Mouse (Mus musculus) midbrain, embryonic 11.5 days (tissue): ENCODE data around the gene Cx3cr1. TPM values are rescaled to one million over a fixed set of nuclear protein-coding genes. Genes with fewer than 3 reads are reported as not detected.

Source experiments
- ATAC-seq: fragments of 200-750 bp; cut with Nextera tagmentation; 2 replicates; pipeline ENCODE4 v1.8.0; 2017; ENCODE audit warnings: moderate TSS enrichment, moderate library complexity; ENCODE audit not compliant: low FRiP score
- DNase-seq: peaks from one replicate; pipeline ENCODE4 v3.0.0; 2015; ENCODE audit warnings: low spot score; ENCODE audit errors: missing footprints
- H3K27ac ChIP-seq: fragments of 300-500 bp; sonication (generic); 2 replicates; pipeline ENCODE4 v1.5.1; 2014; ENCODE audit warnings: low read depth, low read length
- H3K27me3 ChIP-seq: fragments of 300-500 bp; sonication (generic); 2 replicates; pipeline ENCODE4 v1.6.1; 2014; ENCODE audit warnings: mild to moderate bottlenecking, low read length, moderate library complexity, mixed read lengths; ENCODE audit not compliant: control insufficient read depth, insufficient read depth
- H3K36me3 ChIP-seq: fragments of 300-500 bp; sonication (generic); 2 replicates; pipeline ENCODE4 v1.6.1; 2014; ENCODE audit warnings: mild to moderate bottlenecking, low read length, moderate library complexity, mixed read lengths; ENCODE audit not compliant: control insufficient read depth, insufficient read depth
- H3K4me1 ChIP-seq: fragments of 300-500 bp; sonication (generic); 2 replicates; pipeline ENCODE4 v1.6.1; 2014; ENCODE audit warnings: low read length; ENCODE audit not compliant: control insufficient read depth, insufficient read depth
- H3K4me2 ChIP-seq: fragments of 300-500 bp; sonication (generic); 2 replicates; pipeline ENCODE4 v1.6.1; 2014; ENCODE audit warnings: mild to moderate bottlenecking, moderate library complexity
- H3K4me3 ChIP-seq: fragments of 300-500 bp; sonication (generic); 2 replicates; pipeline ENCODE4 v1.5.1; 2014; ENCODE audit warnings: low read depth, low read length
- H3K9ac ChIP-seq: fragments of 300-500 bp; sonication (generic); 2 replicates; pipeline ENCODE4 v1.6.1; 2014; ENCODE audit warnings: low read length
- H3K9me3 ChIP-seq: fragments of 300-500 bp; sonication (generic); 2 replicates; pipeline ENCODE4 v1.6.1; 2016; ENCODE audit warnings: low read length; ENCODE audit not compliant: control insufficient read depth
- WGBS: fragments of 180-500 bp; shearing (Covaris S2); extraction: QIAGEN DNeasy Blood & Tissue Kit; methylation state at CpG from one replicate; pipeline ENCODE4 v1.1.7; 2014; 5-methylcytosine and 5-hydroxymethylcytosine counted together
- polyA plus RNA-seq: library from polyadenylated mRNA; unstranded; fragments of >200 nt; fragmentation: Nextera tagmentation; extraction: Ambion mirVana; gene quantifications from 2 replicates; pipeline ENCODE4 v1.2.1, GENCODE M21; 2014

Gene Cx3cr1
- polyA plus RNA-seq, 1 experiment from 2014 or later: 2.9 TPM

DNA sequence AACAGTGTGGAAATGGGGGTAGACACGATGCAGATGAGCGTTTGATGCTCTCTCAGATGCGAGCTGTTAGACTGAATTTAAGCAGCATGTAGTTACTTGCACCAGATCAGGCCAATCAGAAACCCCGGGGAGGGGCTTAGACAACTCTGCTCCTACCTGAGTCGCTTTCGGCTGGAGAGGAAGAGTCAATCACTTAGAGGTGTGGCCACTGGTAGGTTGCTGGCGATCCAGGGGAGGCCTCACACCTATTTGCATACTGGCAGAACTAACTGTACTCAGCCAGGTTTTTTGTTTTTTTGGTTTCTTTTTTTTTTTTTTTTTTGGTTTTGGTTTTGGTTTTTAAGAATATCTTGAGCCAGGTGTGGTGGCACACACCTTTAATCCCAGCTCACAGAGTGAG lies 81.4 kb downstream of the Cx3cr1 start:
- ATAC-seq: no peak
- 42% methylated on average over 7 of the region's 7 CpGs for WGBS

DNA sequence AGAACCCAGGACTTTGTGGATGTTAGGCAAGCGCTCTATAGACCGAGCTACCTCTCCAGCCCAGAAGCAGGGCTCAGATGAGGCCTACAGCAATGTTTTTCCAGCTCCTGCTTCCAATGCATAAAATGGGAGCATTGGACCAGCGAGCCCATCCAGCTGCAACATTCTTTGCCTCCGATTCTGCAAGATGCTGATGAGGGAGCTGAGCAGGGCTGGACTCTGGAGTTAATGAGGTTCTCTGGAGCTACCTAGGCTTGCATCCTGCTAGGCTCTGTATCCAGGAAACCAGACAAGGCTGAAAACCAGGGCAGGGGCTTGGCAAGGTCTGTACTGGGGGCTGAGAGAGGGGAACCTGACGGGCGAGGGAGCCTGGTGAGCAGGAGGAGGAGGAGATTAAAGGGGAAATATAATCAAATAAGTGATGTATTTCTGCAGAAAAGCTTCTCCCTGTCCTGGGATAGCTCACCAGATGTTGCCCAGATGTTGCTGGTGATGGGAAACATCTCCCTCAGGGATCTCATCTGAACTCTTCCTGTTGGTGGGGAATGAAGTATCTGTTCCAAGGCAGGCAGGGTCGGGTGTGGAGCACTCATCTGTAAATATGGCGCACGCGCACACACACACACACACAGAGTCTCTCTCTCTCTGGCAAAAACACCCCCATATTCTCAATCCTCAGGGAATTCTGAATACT lies 83.7 kb downstream of the Cx3cr1 start:
- 78% methylated on average over 10 of the region's 10 CpGs for WGBS
- H3K4me3 ChIP-seq: no peak overlapping the region
- H3K27ac ChIP-seq: no peak overlapping the region
- H3K36me3 ChIP-seq: no peaks in the 10 kb centered on the region
- H3K9me3 ChIP-seq: no peaks in the 10 kb centered on the region
- H3K4me1 ChIP-seq: peaks cover 26% of the 10 kb centered on the region
- H3K27me3 ChIP-seq: peaks cover 10% of the 10 kb centered on the region; the same call in 1 of the 2 replicates
- ATAC-seq (no peak), DNase-seq (no peak)
- no peak overlapping the region for H3K4me2 ChIP-seq
- H3K9ac ChIP-seq: no peak overlapping the region

More for the DNA sequence above, 81.4 kb downstream of the Cx3cr1 start:
- Histone ChIP-seq H3K36me3 (no peaks in the 10 kb centered on the region), H3K4me1 (peaks cover 3% of the 10 kb centered on the region), H3K4me3 (no peak overlapping the region), H3K27me3 (peaks cover under 1% of the 10 kb centered on the region; the same call in 1 of the 2 replicates), H3K9me3 (no peaks in the 10 kb centered on the region), H3K4me2 (no peak overlapping the region), H3K27ac (no peak overlapping the region), H3K9ac (no peak overlapping the region)
- no peak for DNase-seq

DNA sequence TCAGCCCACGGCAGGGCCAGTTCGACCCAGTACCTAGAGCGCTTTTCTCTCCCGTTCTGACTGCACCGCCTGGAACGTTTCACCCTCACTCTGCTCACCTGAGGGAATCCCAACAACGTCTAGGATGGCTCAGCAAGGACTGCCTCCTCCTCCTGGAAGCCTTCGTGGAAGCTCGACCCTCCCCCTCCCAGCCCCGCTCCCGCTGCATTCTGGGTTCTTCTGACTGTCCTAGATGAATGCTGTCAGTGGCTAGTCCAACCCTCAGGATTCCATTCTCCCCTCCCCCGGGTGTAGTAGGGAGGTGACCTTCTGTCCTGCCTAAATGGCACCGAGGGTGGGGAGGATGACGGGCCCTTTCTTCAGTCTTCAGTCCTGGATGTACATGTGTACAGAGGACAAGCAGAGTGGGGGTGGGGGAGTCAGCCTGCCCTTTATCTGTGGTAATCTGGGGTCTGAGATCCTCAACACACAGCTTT lies 85.1 kb downstream of the Cx3cr1 start, which contains the start of gene Csrnp1:
Gene Csrnp1 (minus strand): TSS at position 123 of the 476 bp plus-strand sequence.
- Histone ChIP-seq H3K9ac (peak within 1 kb of the TSS; percentile 57), H3K36me3 (no peaks in the 10 kb centered on the region), H3K4me1 (peaks cover 33% of the 10 kb centered on the region), H3K27ac (no peak within 1 kb of the TSS), H3K27me3 (peaks cover 10% of the 10 kb centered on the region; the same call in 1 of the 2 replicates), H3K4me3 (peak within 1 kb of the TSS; percentile 53), H3K9me3 (no peaks in the 10 kb centered on the region), H3K4me2 (peak within 1 kb of the TSS; percentile 82)
- DNase-seq (peak; percentile 91), ATAC-seq (no peak)
- 5% methylated on average over 14 of the region's 14 CpGs for WGBS

DNA sequence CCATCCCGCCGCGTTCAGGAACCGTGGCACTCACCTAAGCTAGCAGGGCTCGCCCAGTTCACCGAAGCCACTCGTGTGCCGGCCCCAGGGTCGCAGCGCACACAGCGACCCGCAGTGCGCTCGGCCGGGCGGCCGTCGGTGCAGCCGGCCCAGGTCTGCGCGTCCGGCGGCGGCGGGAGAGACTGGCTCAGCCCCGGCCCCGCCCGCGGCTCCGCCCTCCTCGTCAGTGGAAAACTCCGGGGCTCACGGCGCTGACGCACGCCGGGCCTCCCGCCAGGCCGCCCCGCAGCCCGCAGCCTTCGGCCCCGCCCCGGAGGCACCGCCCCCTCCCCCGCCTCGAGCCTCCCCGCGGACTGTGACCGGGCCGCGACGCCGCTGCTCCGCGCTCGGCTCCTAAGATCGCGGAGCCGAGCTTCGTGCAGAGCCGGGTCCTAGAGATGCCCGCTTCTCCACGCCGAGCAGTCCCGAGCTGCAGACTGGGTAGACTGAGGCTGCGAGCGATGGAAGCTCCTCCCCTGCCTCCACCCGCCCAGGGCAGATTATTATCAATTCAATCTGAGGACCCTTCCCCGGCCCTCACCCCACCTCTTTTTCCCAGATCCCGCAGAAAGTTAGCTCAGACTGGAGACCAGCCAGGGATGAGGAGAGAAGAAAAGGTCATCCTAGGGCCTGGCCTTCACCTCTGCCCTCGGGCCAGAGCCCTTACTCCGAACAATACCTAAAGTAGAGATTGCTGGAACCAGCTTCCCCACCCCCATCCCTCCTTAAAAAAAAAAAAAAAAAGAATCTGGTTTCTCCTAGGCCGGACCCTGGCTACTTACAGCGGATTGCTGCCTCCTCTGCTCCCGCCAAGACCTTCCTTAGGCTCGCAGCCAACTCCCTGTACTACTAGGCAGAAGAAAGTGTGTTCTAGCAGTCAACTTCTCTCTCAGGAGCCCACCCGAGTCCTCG lies 85.8 kb downstream of the Cx3cr1 start:
- H3K36me3 ChIP-seq: no peaks in the 10 kb centered on the region
- peaks cover 10% of the 10 kb centered on the region; the same call in 1 of the 2 replicates for H3K27me3 ChIP-seq
- peaks cover 33% of the 10 kb centered on the region for H3K4me1 ChIP-seq
- ATAC-seq (peak; percentile 79), DNase-seq (peak; percentile 96)
- no peaks in the 10 kb centered on the region for H3K9me3 ChIP-seq
- H3K27ac ChIP-seq: no peak overlapping the region
- WGBS: under 1% methylated on average over 72 of the region's 79 CpGs
- peak overlapping the region; percentile 53 for H3K4me3 ChIP-seq
- H3K9ac ChIP-seq: peak overlapping the region; percentile 57
- peak overlapping the region; percentile 82 for H3K4me2 ChIP-seq

DNA sequence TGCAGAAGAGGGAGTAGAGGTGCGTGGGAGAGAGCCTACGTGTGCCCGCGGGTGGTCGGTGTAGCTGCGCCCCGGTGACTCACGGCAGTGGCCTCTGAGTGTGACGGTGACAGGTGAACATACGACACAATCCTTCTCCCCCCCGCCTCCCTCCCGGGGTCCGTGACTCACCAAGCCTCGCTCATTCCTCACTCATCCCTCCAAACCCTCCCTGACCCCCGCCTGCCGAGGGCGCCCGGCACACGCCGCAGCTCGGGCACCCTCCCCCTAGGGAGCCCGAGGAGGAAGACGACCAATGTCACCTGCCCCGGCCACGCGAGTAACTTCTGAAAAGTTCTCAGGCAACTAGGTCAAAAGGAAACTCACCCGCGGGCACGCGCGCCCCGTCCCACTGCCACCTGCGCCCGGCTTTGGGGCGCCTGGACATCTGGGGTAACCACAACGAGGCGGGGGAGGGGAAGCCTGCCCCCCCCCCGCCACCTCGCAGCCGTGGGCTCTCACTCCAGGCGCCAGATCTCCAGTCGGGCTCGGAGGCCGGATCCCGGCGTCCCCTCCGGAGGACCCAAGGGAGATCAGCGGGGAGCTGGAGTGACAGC lies 86.6 kb downstream of the Cx3cr1 start:
- H3K4me2 ChIP-seq: peak overlapping the region; percentile 82
- H3K4me1 ChIP-seq: peaks cover 33% of the 10 kb centered on the region
- H3K27ac ChIP-seq: no peak overlapping the region
- DNase-seq: peak; percentile 91
- no peaks in the 10 kb centered on the region for H3K9me3 ChIP-seq
- H3K36me3 ChIP-seq: no peaks in the 10 kb centered on the region
- H3K9ac ChIP-seq: peak overlapping the region; percentile 57
- WGBS: under 1% methylated on average over 46 of the region's 48 CpGs
- peaks cover 10% of the 10 kb centered on the region; the same call in 1 of the 2 replicates for H3K27me3 ChIP-seq
- ATAC-seq: peak; percentile 15; the same call in 1 of the 2 replicates
- H3K4me3 ChIP-seq: peak overlapping the region; percentile 53

DNA sequence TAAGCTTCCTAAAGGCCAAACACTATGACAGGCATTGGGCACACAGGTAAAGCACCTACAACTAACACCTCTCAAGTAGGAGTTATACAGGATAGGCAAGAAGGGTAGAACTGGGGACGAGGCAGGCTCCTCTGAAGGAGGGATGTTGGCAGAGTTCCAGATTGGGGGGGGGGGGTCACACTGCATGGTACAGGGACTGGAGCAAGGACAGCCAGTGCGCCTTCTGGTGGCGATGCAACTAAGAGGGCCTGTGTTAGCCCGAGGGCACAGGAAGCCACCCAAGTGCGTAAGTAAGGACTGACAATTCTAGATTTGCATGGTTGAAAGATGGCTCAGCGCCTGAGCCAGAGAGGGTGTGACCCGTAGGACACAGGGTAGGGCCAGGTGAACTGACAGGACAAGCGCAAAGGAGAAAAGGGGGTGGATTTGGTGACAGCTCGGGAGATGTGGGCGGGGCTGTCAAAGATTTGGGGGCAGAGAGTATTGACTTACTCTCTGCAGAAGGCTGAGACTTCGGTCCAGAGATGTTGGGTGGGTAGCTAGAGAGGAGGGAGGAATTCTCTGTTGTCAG lies 87.4 kb downstream of the Cx3cr1 start:
- H3K4me1 ChIP-seq: peaks cover 33% of the 10 kb centered on the region
- WGBS: 2% methylated on average over 11 of the region's 11 CpGs

DNA sequence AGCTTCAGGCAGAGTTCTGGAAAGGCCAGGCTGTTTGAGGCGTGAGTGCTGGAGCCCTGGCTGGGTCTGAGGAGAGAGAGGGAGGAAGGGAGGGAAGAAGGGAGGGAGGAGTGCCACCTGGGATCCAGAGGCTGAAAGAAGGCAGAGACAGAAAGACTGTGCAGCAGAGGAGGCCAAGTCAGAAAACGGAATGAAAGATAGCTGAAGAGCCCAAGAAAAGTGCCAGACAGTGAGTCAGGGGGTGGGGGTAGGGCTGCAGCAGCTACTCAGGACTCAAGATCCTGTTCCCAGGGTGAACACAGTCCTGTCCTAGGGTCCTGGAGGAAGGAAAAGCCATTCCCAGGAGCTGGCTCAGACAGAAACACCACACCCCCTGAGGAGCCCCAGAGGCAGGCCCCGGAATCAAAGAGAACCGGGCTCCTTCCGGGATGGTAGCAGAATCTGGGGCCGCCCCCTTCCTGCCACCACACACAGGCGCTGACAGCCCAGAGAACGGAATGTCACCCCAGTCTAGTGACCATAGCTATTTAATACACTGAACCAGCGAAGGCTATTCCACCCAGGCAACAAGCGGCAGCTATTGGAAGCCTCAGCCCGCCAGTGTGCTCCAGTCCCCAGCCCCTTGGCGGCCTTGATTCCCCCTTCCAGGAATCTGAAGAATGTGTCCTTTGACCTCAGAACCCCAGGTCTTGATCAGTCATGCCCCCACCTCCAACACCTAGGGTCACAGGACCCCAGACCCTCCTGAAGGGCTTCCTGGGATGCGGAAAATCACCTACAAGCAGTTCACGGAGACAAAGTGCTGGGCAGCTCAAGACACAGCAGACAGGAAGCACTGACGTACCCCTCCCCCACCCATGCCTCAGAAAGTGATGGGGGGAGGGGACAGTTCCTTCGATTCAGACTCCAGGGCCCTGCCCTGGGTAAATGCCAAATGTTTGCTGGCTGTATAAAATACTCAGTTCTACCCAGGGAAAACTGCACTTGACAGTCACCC lies 88.2 kb downstream of the Cx3cr1 start:
- ATAC-seq (peak; percentile 34), DNase-seq (peak; percentile 94)

More for the DNA sequence above, 87.4 kb downstream of the Cx3cr1 start:
- peak; percentile 36 for ATAC-seq
- Histone ChIP-seq H3K36me3 (no peaks in the 10 kb centered on the region), H3K9ac (no peak overlapping the region), H3K4me3 (peak overlapping the region; percentile 53), H3K4me2 (peak overlapping the region; percentile 82), H3K27me3 (peaks cover 10% of the 10 kb centered on the region; the same call in 1 of the 2 replicates), H3K27ac (no peak overlapping the region; the same call in 1 of the 2 replicates), H3K9me3 (no peaks in the 10 kb centered on the region)
- DNase-seq: peak; percentile 92

More for the DNA sequence above, 88.2 kb downstream of the Cx3cr1 start:
- H3K36me3 ChIP-seq: no peaks in the 10 kb centered on the region
- H3K27ac ChIP-seq: peak overlapping the region; percentile 12; the same call in 1 of the 2 replicates
- H3K4me3 ChIP-seq: peak overlapping the region; percentile 6; the same call in 1 of the 2 replicates
- no peaks in the 10 kb centered on the region for H3K9me3 ChIP-seq
- H3K27me3 ChIP-seq: peaks cover 10% of the 10 kb centered on the region; the same call in 1 of the 2 replicates
- H3K9ac ChIP-seq: peak overlapping the region; percentile 27; the same call in 1 of the 2 replicates
- WGBS: under 1% methylated on average over 16 of the region's 16 CpGs
- H3K4me2 ChIP-seq: peak overlapping the region; percentile 43
- peaks cover 33% of the 10 kb centered on the region for H3K4me1 ChIP-seq
